Mouse (Mus musculus): ENCODE measurements around the gene Glul. TPM values are rescaled to one million over a fixed set of nuclear protein-coding genes. Genes with fewer than 3 reads are reported as not detected.

Gene Glul
- total RNA-seq, 4 experiments from 2014 or later: 505 to 758 (median 680) TPM

Small RNAs within 50 kb of the gene (microRNA-seq; reads per million reads assigned to microRNA genes)
- gene Mir8114: 19.6 reads per million, percentile 35 among the genes with 10 or more reads in this experiment

Other genes with a start within 250 kb of the Glul start
- not detected for gene Rgs8, start 246.9 kb upstream of the Glul start, total RNA-seq (2022)
- gene Rgs16, start 159.6 kb upstream of the Glul start, total RNA-seq (2022): 1 to 10 TPM; 1.2 to 2.6 (median 2.0) TPM
- gene Rnasel, start 150.5 kb upstream of the Glul start, total RNA-seq (2022): 1 to 10 TPM; 3.8 to 4.4 (median 3.9) TPM
- gene Rgsl1, start 55.8 kb upstream of the Glul start, total RNA-seq (2022): not detected
- gene Teddm1b, start 25.6 kb upstream of the Glul start, total RNA-seq (2022): not detected
- gene Teddm1a, start 8.2 kb upstream of the Glul start, total RNA-seq (2022): not detected
- 1 to 10 TPM in 2 of 4 experiments, under 1 TPM in 2; 0.78 to 1.1 (median 0.91) TPM for gene Teddm2, start 284 bp downstream of the Glul start, total RNA-seq (2022)

Data from heart, adult 8-10 months (tissue).